Mouse (Mus musculus) embryonic fibroblast, embryonic 13.5 days (primary cell): ENCODE results near the gene Gpr22. TPM values are rescaled to one million over a fixed set of nuclear protein-coding genes. Genes with fewer than 3 reads are reported as not detected.

Experiments
- H3K27ac ChIP-seq: 2 replicates; pipeline ENCODE4 v1.5.1; 2012; ENCODE audit warnings: low read length, control low read depth, inconsistent platforms; ENCODE audit not compliant: insufficient read depth
- H3K4me1 ChIP-seq: 2 replicates; pipeline ENCODE4 v1.6.1; 2011; ENCODE audit warnings: low read length; ENCODE audit not compliant: control insufficient read depth, insufficient read depth
- H3K4me3 ChIP-seq: 2 replicates; pipeline ENCODE4 v1.5.1; 2011; ENCODE audit warnings: mild to moderate bottlenecking, control low read depth, low read length; ENCODE audit not compliant: insufficient read depth
- CTCF ChIP-seq: IDR thresholded peaks from 2 replicates; pipeline ENCODE4 v1.5.1; 2011; ENCODE audit warnings: mild to moderate bottlenecking, control low read depth, low read length, moderate library complexity, borderline replicate concordance; ENCODE audit not compliant: insufficient read depth
- POLR2A ChIP-seq: IDR thresholded peaks from 2 replicates; pipeline ENCODE4 v1.6.1; 2011; ENCODE audit warnings: low read depth, mild to moderate bottlenecking, control low read depth, low read length, moderate library complexity
- polyA plus RNA-seq: library from polyadenylated mRNA; stranded (reverse); fragments of >200 nt; gene quantifications from 2 replicates; pipeline ENCODE4 v1.2.4, GENCODE M21; 2011; ENCODE audit warnings: low read depth; ENCODE audit not compliant: missing spikeins, insufficient read length

The Gpr22 gene
- polyA plus RNA-seq, 1 experiment: not detected

DNA sequence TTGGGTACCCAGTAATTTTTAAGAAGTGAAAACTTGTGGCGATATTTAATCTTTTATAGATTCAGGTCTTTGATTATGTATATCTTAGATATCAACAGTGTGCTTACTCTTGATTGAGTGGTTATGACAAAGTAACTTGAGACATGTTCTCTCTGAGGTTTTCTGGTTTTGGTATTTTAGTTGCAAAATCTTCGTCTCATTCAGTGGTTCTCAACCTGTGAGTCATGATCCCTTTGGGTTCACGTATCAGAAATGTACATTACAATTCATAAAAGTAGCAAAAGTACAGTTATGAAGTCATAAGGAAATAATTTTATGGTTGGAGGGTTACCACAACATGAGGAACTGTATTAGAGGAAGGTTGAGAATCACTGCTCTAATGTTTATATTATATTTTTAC, 27.1 kb downstream of the Gpr22 start:
- no peak overlapping the region for H3K4me3 ChIP-seq
- H3K4me1 ChIP-seq: no peaks in the 10 kb centered on the region
- TF ChIP-seq POLR2A (no peak), CTCF (no peak)
- peak overlapping the region; percentile 18; the same call in 1 of the 2 replicates for H3K27ac ChIP-seq

- TF ChIP-seq CTCF (no peak), POLR2A (no peak)
- H3K4me1 ChIP-seq: no peaks in the 10 kb centered on the region
- no peak overlapping the region for H3K4me3 ChIP-seq
- no peak overlapping the region for H3K27ac ChIP-seq
These were observed 46.6 kb downstream of the Gpr22 start for GRCm38 (mm10) chr12:31667187-31667586.

GRCm38 (mm10) chr12:31665999-31666398, 47.7 kb downstream of the Gpr22 start:
- no peak for TF ChIP-seq POLR2A
- TF ChIP-seq CTCF: no peak
- Histone ChIP-seq H3K4me3 (no peak overlapping the region), H3K4me1 (no peaks in the 10 kb centered on the region), H3K27ac (no peak overlapping the region)

Other genes starting within 250 kb of the Gpr22 start
- 16.2 and 21.8 TPM in 2 replicates for gene Cbll1, start 214.3 kb downstream of the Gpr22 start, polyA plus RNA-seq
- gene Slc26a4, start 154.0 kb downstream of the Gpr22 start, polyA plus RNA-seq: not detected in 2 replicates
- 31.7 and 32.2 TPM in 2 replicates for gene Bcap29, start 79.3 kb downstream of the Gpr22 start, polyA plus RNA-seq
- gene Dus4l, start 59.1 kb downstream of the Gpr22 start, polyA plus RNA-seq: 12.2 and 14.0 TPM in 2 replicates
- 34.7 and 48.3 TPM in 2 replicates for gene Cog5, start 59.1 kb downstream of the Gpr22 start, polyA plus RNA-seq
- 70.6 and 104 TPM in 2 replicates for gene Hbp1, start 236.6 kb upstream of the Gpr22 start, polyA plus RNA-seq